Mouse (Mus musculus): ENCODE results near the gene Abhd8. TPM values are rescaled to one million over a fixed set of nuclear protein-coding genes. Genes with fewer than 3 reads are reported as not detected.

Abhd8 gene
- polyA plus RNA-seq, 1 experiment from 2014 or later = 30.0 TPM

GRCm38 (mm10) chr8:71497881-71498501, 34.5 kb upstream of the Abhd8 start:
- Histone ChIP-seq H3K27me3 (ENCODE audit: control insufficient read depth, insufficient read depth, low read length) (no peaks in the 10 kb centered on the region), H3K4me2 (replicated peaks; ENCODE audit: low read depth, low read length) (no peak overlapping the region), H3K9me3 (ENCODE audit: control insufficient read depth, low read depth, low read length) (no peaks in the 10 kb centered on the region), H3K4me1 (ENCODE audit: control insufficient read depth, insufficient read depth, low read length) (peaks cover 20% of the 10 kb centered on the region), H3K36me3 (ENCODE audit: control insufficient read depth, insufficient read depth, low read length) (peaks cover 7% of the 10 kb centered on the region), H3K4me3 (ENCODE audit: low read depth, low read length) (no peak overlapping the region), H3K27ac (ENCODE audit: low read length) (peak overlapping the region; percentile 29; the same call in 1 of the 2 replicates), H3K9ac (replicated peaks; ENCODE audit: low read depth, low read length) (no peak overlapping the region)
- no peak for ATAC-seq (ENCODE audit: insufficient number of reproducible peaks, insufficient read depth, low FRiP score, low read depth)
- WGBS = 18% methylated on average over 15 of the region's 15 CpGs

- ATAC-seq (ENCODE audit: insufficient number of reproducible peaks, insufficient read depth, low FRiP score, low read depth) = no peak
- 84% methylated on average over 1 of the region's 1 CpGs for WGBS
- Histone ChIP-seq H3K9me3 (ENCODE audit: control insufficient read depth, low read depth, low read length) (no peaks in the 10 kb centered on the region), H3K27me3 (ENCODE audit: control insufficient read depth, insufficient read depth, low read length) (no peaks in the 10 kb centered on the region), H3K4me2 (replicated peaks; ENCODE audit: low read depth, low read length) (no peak overlapping the region), H3K36me3 (ENCODE audit: control insufficient read depth, insufficient read depth, low read length) (peaks cover 15% of the 10 kb centered on the region), H3K27ac (ENCODE audit: low read length) (peak overlapping the region; percentile 30; the same call in 1 of the 2 replicates), H3K4me3 (ENCODE audit: low read depth, low read length) (no peak overlapping the region), H3K9ac (replicated peaks; ENCODE audit: low read depth, low read length) (no peak overlapping the region), H3K4me1 (ENCODE audit: control insufficient read depth, insufficient read depth, low read length) (peaks cover 20% of the 10 kb centered on the region)
These were observed 33.7 kb upstream of the Abhd8 start for GRCm38 (mm10) chr8:71497077-71497645.

GRCm38 (mm10) chr8:71496481-71496880, 33.0 kb upstream of the Abhd8 start:
- Histone ChIP-seq H3K27me3 (ENCODE audit: control insufficient read depth, insufficient read depth, low read length) (no peaks in the 10 kb centered on the region), H3K4me2 (replicated peaks; ENCODE audit: low read depth, low read length) (no peak overlapping the region), H3K4me3 (ENCODE audit: low read depth, low read length) (no peak overlapping the region), H3K9me3 (ENCODE audit: control insufficient read depth, low read depth, low read length) (no peaks in the 10 kb centered on the region), H3K27ac (ENCODE audit: low read length) (peak overlapping the region; percentile 30; the same call in 1 of the 2 replicates), H3K9ac (replicated peaks; ENCODE audit: low read depth, low read length) (no peak overlapping the region; the same call in 1 of the 2 replicates), H3K4me1 (ENCODE audit: control insufficient read depth, insufficient read depth, low read length) (peaks cover 20% of the 10 kb centered on the region), H3K36me3 (ENCODE audit: control insufficient read depth, insufficient read depth, low read length) (peaks cover 18% of the 10 kb centered on the region)
- ATAC-seq (ENCODE audit: insufficient number of reproducible peaks, insufficient read depth, low FRiP score, low read depth) = peak; percentile 25; the same call in 1 of the 2 replicates
- 34% methylated on average over 11 of the region's 11 CpGs for WGBS

- peaks cover 20% of the 10 kb centered on the region for H3K4me1 ChIP-seq (ENCODE audit: control insufficient read depth, insufficient read depth, low read length)
These were observed 32.4 kb upstream of the Abhd8 start for GRCm38 (mm10) chr8:71495811-71496210.

GRCm38 (mm10) chr8:71495039-71495438, 31.6 kb upstream of the Abhd8 start:
- Histone ChIP-seq H3K4me1 (ENCODE audit: control insufficient read depth, insufficient read depth, low read length) (peaks cover 20% of the 10 kb centered on the region), H3K27ac (ENCODE audit: low read length) (no peak overlapping the region), H3K27me3 (ENCODE audit: control insufficient read depth, insufficient read depth, low read length) (no peaks in the 10 kb centered on the region), H3K9me3 (ENCODE audit: control insufficient read depth, low read depth, low read length) (no peaks in the 10 kb centered on the region), H3K4me2 (replicated peaks; ENCODE audit: low read depth, low read length) (no peak overlapping the region), H3K9ac (replicated peaks; ENCODE audit: low read depth, low read length) (no peak overlapping the region), H3K4me3 (ENCODE audit: low read depth, low read length) (no peak overlapping the region), H3K36me3 (ENCODE audit: control insufficient read depth, insufficient read depth, low read length) (peaks cover 30% of the 10 kb centered on the region)
- WGBS = 26% methylated on average over 16 of the region's 16 CpGs
- ATAC-seq (ENCODE audit: insufficient number of reproducible peaks, insufficient read depth, low FRiP score, low read depth) = peak; percentile 34; the same call in 1 of the 2 replicates

More at GRCm38 (mm10) chr8:71495811-71496210, 32.4 kb upstream of the Abhd8 start:
- WGBS = 88% methylated on average over 5 of the region's 5 CpGs
- Histone ChIP-seq H3K27me3 (ENCODE audit: control insufficient read depth, insufficient read depth, low read length) (no peaks in the 10 kb centered on the region), H3K9me3 (ENCODE audit: control insufficient read depth, low read depth, low read length) (no peaks in the 10 kb centered on the region), H3K9ac (replicated peaks; ENCODE audit: low read depth, low read length) (no peak overlapping the region), H3K36me3 (ENCODE audit: control insufficient read depth, insufficient read depth, low read length) (peaks cover 24% of the 10 kb centered on the region), H3K4me2 (replicated peaks; ENCODE audit: low read depth, low read length) (no peak overlapping the region), H3K4me3 (ENCODE audit: low read depth, low read length) (no peak overlapping the region), H3K27ac (ENCODE audit: low read length) (peak overlapping the region; percentile 30; the same call in 1 of the 2 replicates)
- no peak for ATAC-seq (ENCODE audit: insufficient number of reproducible peaks, insufficient read depth, low FRiP score, low read depth)

- ATAC-seq (ENCODE audit: insufficient number of reproducible peaks, insufficient read depth, low FRiP score, low read depth) = peak; percentile 82
- Histone ChIP-seq H3K9me3 (ENCODE audit: control insufficient read depth, low read depth, low read length) (no peaks in the 10 kb centered on the region), H3K27ac (ENCODE audit: low read length) (peak overlapping the region; percentile 95), H3K4me2 (replicated peaks; ENCODE audit: low read depth, low read length) (peak overlapping the region; percentile 99), H3K36me3 (ENCODE audit: control insufficient read depth, insufficient read depth, low read length) (peaks cover 24% of the 10 kb centered on the region; the same call in 1 of the 2 replicates), H3K9ac (replicated peaks; ENCODE audit: low read depth, low read length) (peak overlapping the region; percentile 68), H3K4me1 (ENCODE audit: control insufficient read depth, insufficient read depth, low read length) (peaks cover 18% of the 10 kb centered on the region), H3K27me3 (ENCODE audit: control insufficient read depth, insufficient read depth, low read length) (no peaks in the 10 kb centered on the region), H3K4me3 (ENCODE audit: low read depth, low read length) (peak overlapping the region; percentile 62)
- WGBS = under 1% methylated on average over 22 of the region's 22 CpGs
These were observed 25.0 kb upstream of the Abhd8 start for GRCm38 (mm10) chr8:71488454-71488853.

GRCm38 (mm10) chr8:71487691-71488445, 24.4 kb upstream of the Abhd8 start, which contains the start of gene Gtpbp3:
TSS of gene Gtpbp3 (plus strand) at chr8:71488103.
- Histone ChIP-seq H3K4me1 (ENCODE audit: control insufficient read depth, insufficient read depth, low read length) (peaks cover 18% of the 10 kb centered on the region), H3K27ac (ENCODE audit: low read length) (peak within 1 kb of the TSS; percentile 95), H3K4me3 (ENCODE audit: low read depth, low read length) (peak within 1 kb of the TSS; percentile 62), H3K4me2 (replicated peaks; ENCODE audit: low read depth, low read length) (peak within 1 kb of the TSS; percentile 99), H3K36me3 (ENCODE audit: control insufficient read depth, insufficient read depth, low read length) (peaks cover 22% of the 10 kb centered on the region; the same call in 1 of the 2 replicates), H3K9ac (replicated peaks; ENCODE audit: low read depth, low read length) (peak within 1 kb of the TSS; percentile 68), H3K9me3 (ENCODE audit: control insufficient read depth, low read depth, low read length) (no peaks in the 10 kb centered on the region), H3K27me3 (ENCODE audit: control insufficient read depth, insufficient read depth, low read length) (no peaks in the 10 kb centered on the region)
- under 1% methylated on average over 33 of the region's 33 CpGs for WGBS
- peak; percentile 33; the same call in 1 of the 2 replicates for ATAC-seq (ENCODE audit: insufficient number of reproducible peaks, insufficient read depth, low FRiP score, low read depth)

- Histone ChIP-seq H3K4me3 (ENCODE audit: low read depth, low read length) (peak overlapping the region; percentile 76), H3K4me2 (replicated peaks; ENCODE audit: low read depth, low read length) (peak overlapping the region; percentile 96), H3K4me1 (ENCODE audit: control insufficient read depth, insufficient read depth, low read length) (peaks cover 18% of the 10 kb centered on the region), H3K9me3 (ENCODE audit: control insufficient read depth, low read depth, low read length) (no peaks in the 10 kb centered on the region), H3K27me3 (ENCODE audit: control insufficient read depth, insufficient read depth, low read length) (no peaks in the 10 kb centered on the region), H3K27ac (ENCODE audit: low read length) (peak overlapping the region; percentile 41; the same call in 1 of the 2 replicates), H3K9ac (replicated peaks; ENCODE audit: low read depth, low read length) (0 out of 2 replicates have a peak overlapping the region, but pooled peaks have one; percentile 7), H3K36me3 (ENCODE audit: control insufficient read depth, insufficient read depth, low read length) (peaks cover 13% of the 10 kb centered on the region; the same call in 1 of the 2 replicates)
- ATAC-seq (ENCODE audit: insufficient number of reproducible peaks, insufficient read depth, low FRiP score, low read depth) = no peak
- WGBS = 6% methylated on average over 7 of the region's 7 CpGs
These were observed 22.7 kb upstream of the Abhd8 start for GRCm38 (mm10) chr8:71486136-71486529.
